Mouse (Mus musculus) thymus, adult 18-20 months (tissue): ENCODE measurements around the gene Hmcn1.

ENCODE experiments used
- DNase-seq, 2 experiments: peaks; one replicate each; pipeline ENCODE4 v3.0.0; 2022; ENCODE audit warnings: mixed read lengths in 2 of 2

The Hmcn1 gene

GRCm38 (mm10) chr1:150991745-150992554 is 1.3 kb downstream of the Hmcn1 start:
- no peak for DNase-seq

GRCm38 (mm10) chr1:150984888-150985287 is 8.3 kb downstream of the Hmcn1 start:
- no peak for DNase-seq

- DNase-seq, result no peak
These were observed 9.1 kb downstream of the Hmcn1 start for GRCm38 (mm10) chr1:150984092-150984503.

- DNase-seq, result no peak
These were observed 14.6 kb downstream of the Hmcn1 start for GRCm38 (mm10) chr1:150978651-150979050.

GRCm38 (mm10) chr1:150976263-150976662 is 17.0 kb downstream of the Hmcn1 start:
- DNase-seq, result no peak

- no peak for DNase-seq
These were observed 33.7 kb downstream of the Hmcn1 start for GRCm38 (mm10) chr1:150959486-150960074.

- no peak for DNase-seq
These were observed 42.2 kb downstream of the Hmcn1 start for GRCm38 (mm10) chr1:150951004-150951403.

- no peak for DNase-seq
These were observed 43.2 kb downstream of the Hmcn1 start for GRCm38 (mm10) chr1:150950046-150950445.

GRCm38 (mm10) chr1:150948911-150949310 is 44.3 kb downstream of the Hmcn1 start:
- DNase-seq, result no peak

GRCm38 (mm10) chr1:150943601-150944000 is 49.6 kb downstream of the Hmcn1 start:
- no peak for DNase-seq

- DNase-seq, result no peak
These were observed 51.1 kb downstream of the Hmcn1 start for GRCm38 (mm10) chr1:150942143-150942542.

- no peak for DNase-seq
These were observed 56.4 kb downstream of the Hmcn1 start for GRCm38 (mm10) chr1:150936821-150937220.

GRCm38 (mm10) chr1:150933616-150934015 is 59.6 kb downstream of the Hmcn1 start:
- no peak for DNase-seq

- DNase-seq, result no peak
These were observed 72.4 kb downstream of the Hmcn1 start for GRCm38 (mm10) chr1:150920860-150921259.

GRCm38 (mm10) chr1:150920276-150920675 is 73.0 kb downstream of the Hmcn1 start:
- no peak for DNase-seq

- no peak for DNase-seq
These were observed 78.3 kb downstream of the Hmcn1 start for GRCm38 (mm10) chr1:150914936-150915335.

- DNase-seq, result no peak
These were observed 79.6 kb downstream of the Hmcn1 start for GRCm38 (mm10) chr1:150913586-150914136.

- no peak for DNase-seq
These were observed 83.6 kb downstream of the Hmcn1 start for GRCm38 (mm10) chr1:150909642-150910041.

GRCm38 (mm10) chr1:150893677-150894188 is 99.5 kb downstream of the Hmcn1 start:
- DNase-seq, result no peak

GRCm38 (mm10) chr1:150890017-150890416 is 103.2 kb downstream of the Hmcn1 start:
- no peak for DNase-seq

GRCm38 (mm10) chr1:150886267-150886666 is 107.0 kb downstream of the Hmcn1 start:
- no peak for DNase-seq

- DNase-seq, result no peak
These were observed 114.8 kb downstream of the Hmcn1 start for GRCm38 (mm10) chr1:150878421-150878820.

- DNase-seq, result no peak
These were observed 115.3 kb downstream of the Hmcn1 start for GRCm38 (mm10) chr1:150877920-150878319.

- no peak for DNase-seq
These were observed 119.2 kb downstream of the Hmcn1 start for GRCm38 (mm10) chr1:150874025-150874424.
